Mouse (Mus musculus) Patski (cell line): ENCODE data around the gene Aldh6a1. TPM values are rescaled to one million over a fixed set of nuclear protein-coding genes. Genes with fewer than 3 reads are reported as not detected.

Source experiments
- ATAC-seq: fragments of 100-300 bp; one replicate; pipeline ENCODE4 v1.8.0; 2021
- CTCF ChIA-PET: fragments of 350-600 bp; sonication (Branson Sonifier 250); formaldehyde crosslinking; loops from one replicate; lab custom pipeline; 2022; ENCODE audit warnings: inconsistent platforms; lab: Charles Lee
- POLR2A ChIA-PET: fragments of 350-600 bp; sonication (Branson Sonifier 250); formaldehyde crosslinking; loops from one replicate; lab custom pipeline; 2022; ENCODE audit warnings: antibody characterized with exemption, inconsistent platforms; lab: Charles Lee
- DNase-seq: peaks from one replicate; pipeline ENCODE4 v3.0.0-alpha.2; 2011; ENCODE audit warnings: low read depth, low spot score
- H3K27me3 ChIP-seq: fragments of 371-371 bp; one replicate; pipeline ENCODE4 v1.5.1; 2021
- CTCF ChIP-seq: fragments of 100-300 bp; IDR thresholded peaks from one replicate; pipeline ENCODE4 v1.5.1; 2021
- in situ Hi-C: fragments of 300-500 bp; cut with MboI; formaldehyde crosslinking; loops from 3 replicates; pipeline ENCODE4 v1.11.1; 2018; ENCODE audit warnings: low pct_unique_long_range_greater_than_20kb, mixed read lengths
- polyA plus RNA-seq: library from polyadenylated mRNA; unstranded; gene quantifications from one replicate; pipeline ENCODE4 v1.2.3, GENCODE M21; 2021

The Aldh6a1 gene
- polyA plus RNA-seq, 1 experiment from 2014 or later: 25.0 TPM

DNA sequence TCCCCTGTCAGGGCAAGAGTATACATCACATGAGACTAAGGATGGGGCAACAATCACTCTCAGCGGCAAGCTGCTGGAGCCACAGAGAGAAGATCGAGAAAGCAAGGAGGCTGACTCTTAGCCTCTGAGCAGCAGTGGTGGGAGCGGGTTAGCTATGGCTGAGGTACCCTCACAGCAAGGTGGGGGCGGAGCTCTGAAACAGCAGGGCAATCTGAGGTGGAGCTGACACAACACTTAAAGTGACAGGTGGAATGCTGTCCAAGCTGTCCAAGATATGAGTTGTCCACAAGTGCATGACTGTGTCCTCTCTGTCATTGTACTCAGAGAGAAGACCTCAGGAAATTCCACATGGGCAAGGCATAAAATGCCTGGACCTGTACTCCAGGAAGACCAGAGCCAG lies 68.4 kb downstream of the Aldh6a1 start:
- TF ChIP-seq CTCF: no peak
- ChIA-PET CTCF (no interaction called here), POLR2A (no interaction called here)
- in situ Hi-C loops: no loop called here
- ATAC-seq: no peak
- H3K27me3 ChIP-seq: no peaks in the 10 kb centered on the region
- DNase-seq: no peak

Other genes starting within 250 kb of the Aldh6a1 start
- 16.0 TPM for gene Elmsan1, start 232.1 kb downstream of the Aldh6a1 start, polyA plus RNA-seq
- 39.1 TPM for gene Ptgr2, start 165.8 kb downstream of the Aldh6a1 start, polyA plus RNA-seq
- gene Zfp410, start 134.2 kb downstream of the Aldh6a1 start, polyA plus RNA-seq: 37.0 TPM
- 44.5 TPM for gene Coq6, start 89.3 kb downstream of the Aldh6a1 start, polyA plus RNA-seq
- 5.5 TPM for gene Fam161b, start 89.2 kb downstream of the Aldh6a1 start, polyA plus RNA-seq
- 21.1 TPM for gene Entpd5, start 42.0 kb downstream of the Aldh6a1 start, polyA plus RNA-seq
- gene Bbof1, start 41.9 kb downstream of the Aldh6a1 start, polyA plus RNA-seq: 2.2 TPM
- gene Rnf113a2, start 33.8 kb downstream of the Aldh6a1 start, polyA plus RNA-seq: 18.1 TPM
- 11.0 TPM for gene Lin52, start 418 bp upstream of the Aldh6a1 start, polyA plus RNA-seq
- not detected for gene Vsx2, start 118.8 kb upstream of the Aldh6a1 start, polyA plus RNA-seq
- gene Abcd4, start 166.4 kb upstream of the Aldh6a1 start, polyA plus RNA-seq: 15.4 TPM
- not detected for gene Vrtn, start 190.0 kb upstream of the Aldh6a1 start, polyA plus RNA-seq
- gene Syndig1l, start 247.8 kb upstream of the Aldh6a1 start, polyA plus RNA-seq: not detected